Mouse (Mus musculus) megakaryocyte, embryonic 14.5 days (primary cell): Measurements from ENCODE around the gene Prtg.

ENCODE experiments used
- FLI1 ChIP-seq: IDR thresholded peaks from 2 replicates; pipeline ENCODE4 v1.6.1; 2012; ENCODE audit warnings: low read length, inconsistent platforms, mixed read lengths
- GATA1 ChIP-seq: IDR thresholded peaks from 3 replicates; pipeline ENCODE4 v1.6.1; 2012; ENCODE audit warnings: mixed read lengths, low read length, inconsistent platforms, borderline replicate concordance

DNA sequence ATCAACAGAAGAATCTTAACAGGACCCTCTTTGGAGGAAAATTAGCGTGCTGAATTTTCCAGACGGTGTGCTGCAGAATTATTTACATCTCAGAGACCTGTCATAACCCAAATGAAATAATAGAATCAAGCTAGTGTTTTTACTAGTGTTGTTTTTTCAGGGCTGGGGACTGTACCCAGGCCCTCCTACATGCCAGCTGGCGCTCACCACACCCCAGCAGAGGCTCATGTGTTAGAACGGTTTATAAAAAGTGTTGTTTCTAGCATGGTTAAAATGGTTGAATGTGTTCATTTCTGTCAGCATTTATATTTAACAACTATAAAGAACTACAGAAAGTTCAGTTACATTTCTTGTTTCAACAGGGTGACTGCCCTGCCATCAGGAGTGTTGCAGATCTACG, 37.8 kb downstream of the Prtg start:
- no peak for TF ChIP-seq GATA1
- TF ChIP-seq FLI1 = no peak
